Mouse (Mus musculus): ENCODE data around the gene Pcdh17. TPM values are rescaled to one million over a fixed set of nuclear protein-coding genes. Genes with fewer than 3 reads are reported as not detected.

Pcdh17 gene
- polyA plus RNA-seq, 1 experiment from 2014 or later, result 21.8 TPM

DNA sequence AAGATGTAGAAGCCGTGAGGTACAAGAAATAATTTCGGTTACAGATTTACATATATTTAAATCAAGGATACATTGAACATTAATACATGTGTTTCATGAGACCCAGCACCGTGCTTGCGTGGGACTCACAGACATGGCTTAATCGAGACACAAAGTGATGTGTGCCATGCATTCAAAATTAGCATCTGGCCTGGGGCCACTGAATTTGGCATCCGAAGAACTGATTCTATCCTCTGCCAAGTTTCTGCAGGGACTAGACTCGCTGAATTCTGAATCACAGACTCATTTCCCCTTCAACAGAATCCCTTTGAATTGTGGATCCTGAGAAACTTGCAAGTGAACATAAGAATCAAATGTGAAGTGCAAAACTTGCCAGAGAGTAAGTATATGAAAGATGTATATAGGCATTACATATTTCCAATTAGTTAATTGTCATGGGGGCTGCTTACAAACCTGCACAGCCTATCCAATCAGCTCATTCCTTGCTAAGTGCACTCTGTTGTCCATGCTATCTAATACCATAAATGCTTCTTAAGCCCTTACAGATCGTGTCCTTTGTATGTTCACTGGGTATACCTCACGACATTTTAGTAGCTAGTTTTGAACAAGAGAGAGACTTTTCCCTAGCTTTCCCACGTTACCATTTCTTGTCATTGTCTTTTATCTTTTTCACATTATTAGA, 104.3 kb downstream of the Pcdh17 start:
- Histone ChIP-seq H3K9me3 (ENCODE audit: control insufficient read depth, low read length) (no peaks in the 10 kb centered on the region), H3K4me1 (replicated peaks; ENCODE audit: control insufficient read depth, insufficient read depth, low read length) (no peaks in the 10 kb centered on the region), H3K27ac (ENCODE audit: low read length) (no peak overlapping the region), H3K9ac (ENCODE audit: low read length) (no peak overlapping the region), H3K27me3 (ENCODE audit: control insufficient read depth, insufficient read depth, low read depth, low read length) (no peaks in the 10 kb centered on the region), H3K4me2 (ENCODE audit: low read depth, low read length) (no peak overlapping the region), H3K4me3 (ENCODE audit: low read length) (no peak overlapping the region), H3K36me3 (ENCODE audit: control insufficient read depth, insufficient read depth, low read length) (no peaks in the 10 kb centered on the region)
- ATAC-seq (ENCODE audit: low read depth), result no peak
- WGBS, result 78% methylated on average over 10 of the region's 10 CpGs

DNA sequence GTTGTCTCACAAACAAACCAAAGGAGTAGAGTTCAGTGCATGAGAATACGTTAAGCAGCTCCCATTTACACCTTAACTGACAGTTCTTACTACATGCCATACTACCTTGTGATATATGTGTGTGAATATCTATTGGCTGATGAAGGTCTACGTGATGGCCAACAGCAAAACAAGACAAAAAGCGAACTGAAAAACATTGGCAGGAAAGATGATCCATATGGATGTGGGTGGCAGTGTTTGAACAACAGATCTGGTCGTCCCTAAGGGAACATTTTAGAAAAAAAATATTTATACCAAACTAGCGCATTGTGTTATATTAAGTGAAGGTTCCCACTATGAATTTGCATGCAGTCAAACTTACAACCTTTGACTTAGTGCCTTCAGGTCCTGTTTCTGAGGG, 108.2 kb downstream of the Pcdh17 start:
- Histone ChIP-seq H3K9me3 (ENCODE audit: control insufficient read depth, low read length) (no peaks in the 10 kb centered on the region), H3K4me3 (ENCODE audit: low read length) (no peak overlapping the region), H3K4me2 (ENCODE audit: low read depth, low read length) (no peak overlapping the region), H3K4me1 (replicated peaks; ENCODE audit: control insufficient read depth, insufficient read depth, low read length) (no peaks in the 10 kb centered on the region), H3K9ac (ENCODE audit: low read length) (no peak overlapping the region), H3K27ac (ENCODE audit: low read length) (no peak overlapping the region), H3K27me3 (ENCODE audit: control insufficient read depth, insufficient read depth, low read depth, low read length) (no peaks in the 10 kb centered on the region), H3K36me3 (ENCODE audit: control insufficient read depth, insufficient read depth, low read length) (no peaks in the 10 kb centered on the region)
- no peak for ATAC-seq (ENCODE audit: low read depth)
- 69% methylated on average over 5 of the region's 5 CpGs for WGBS

DNA sequence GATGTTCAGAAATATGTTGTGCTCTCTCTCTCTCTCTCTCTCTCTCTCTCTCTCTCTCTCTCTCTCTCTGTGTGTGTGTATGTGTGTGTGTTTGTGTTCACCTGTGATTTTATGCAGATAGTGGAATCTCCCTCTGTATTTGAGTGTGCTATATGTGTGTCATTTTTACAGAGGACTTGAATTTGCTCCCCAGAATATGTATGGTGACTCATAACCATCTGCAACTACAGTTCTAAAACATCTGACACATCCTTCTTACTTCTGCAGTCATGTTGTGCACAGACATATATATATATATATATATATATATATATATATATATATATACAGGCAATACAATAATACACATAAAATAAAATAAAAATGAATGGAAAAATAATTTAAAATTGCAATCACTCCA, 127.7 kb downstream of the Pcdh17 start:
- H3K4me2 ChIP-seq (ENCODE audit: low read depth, low read length), result no peak overlapping the region
- no peak overlapping the region for H3K27ac ChIP-seq (ENCODE audit: low read length)
- H3K36me3 ChIP-seq (ENCODE audit: control insufficient read depth, insufficient read depth, low read length), result no peaks in the 10 kb centered on the region
- no peak overlapping the region for H3K4me3 ChIP-seq (ENCODE audit: low read length)
- H3K9ac ChIP-seq (ENCODE audit: low read length), result no peak overlapping the region
- H3K9me3 ChIP-seq (ENCODE audit: control insufficient read depth, low read length), result no peaks in the 10 kb centered on the region
- H3K27me3 ChIP-seq (ENCODE audit: control insufficient read depth, insufficient read depth, low read depth, low read length), result no peaks in the 10 kb centered on the region
- ATAC-seq (ENCODE audit: low read depth), result no peak
- H3K4me1 ChIP-seq (replicated peaks; ENCODE audit: control insufficient read depth, insufficient read depth, low read length), result no peaks in the 10 kb centered on the region
